Mouse (Mus musculus): Measurements from ENCODE around the gene BC034090. TPM values are rescaled to one million over a fixed set of nuclear protein-coding genes. Genes with fewer than 3 reads are reported as not detected.

BC034090 gene
- polyA plus RNA-seq, 1 experiment: 11.1 TPM

DNA sequence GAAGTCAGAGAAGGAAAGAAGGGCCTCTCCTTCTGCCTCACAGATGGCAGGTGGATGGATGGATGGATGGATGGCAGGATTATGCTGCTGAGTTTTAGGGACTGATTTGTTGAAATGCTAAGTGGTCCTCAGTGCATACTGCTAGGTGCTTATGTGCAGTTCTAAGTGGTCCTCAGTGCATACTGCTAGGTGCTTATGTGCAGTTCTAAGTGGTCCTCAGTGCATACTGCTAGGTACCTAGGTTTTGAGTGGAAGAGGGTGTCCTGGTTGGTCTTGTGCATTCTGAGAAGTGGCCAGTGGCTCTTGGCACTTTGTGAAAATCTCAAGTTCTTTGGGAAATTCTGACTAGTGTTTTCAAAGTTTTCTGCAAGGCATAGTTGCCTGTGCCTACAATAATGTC, 74.3 kb downstream of the BC034090 start:
- Histone ChIP-seq H3K27me3 (ENCODE audit: control insufficient read depth, insufficient read depth, insufficient read length) (no peaks in the 10 kb centered on the region), H3K4me3 (no peak overlapping the region), H3ac (ENCODE audit: control insufficient read depth, insufficient read length) (no peak overlapping the region), H3K4me2 (ENCODE audit: low read depth) (no peak overlapping the region), H3K79me2 (ENCODE audit: control insufficient read depth, insufficient read depth) (peaks cover 11% of the 10 kb centered on the region), H3K36me3 (ENCODE audit: control insufficient read depth, insufficient read depth) (peaks cover 7% of the 10 kb centered on the region)
- TF ChIP-seq POLR2A (IDR thresholded peaks at IDR 0.05; ENCODE audit: insufficient read length, low read depth) (no peak), CEBPB (IDR thresholded peaks at IDR 0.05; ENCODE audit: insufficient read depth, poor library complexity, severe bottlenecking) (no peak), SRF (IDR thresholded peaks at IDR 0.05; ENCODE audit: control insufficient read depth, insufficient read length, low read depth) (no peak), POLR2AphosphoS2 (IDR thresholded peaks at IDR 0.05; ENCODE audit: insufficient read length, low read depth) (no peak), MYOG (IDR thresholded peaks at IDR 0.05; ENCODE audit: control insufficient read depth in 1 of 3, insufficient read depth in 1 of 3, insufficient read length in 2 of 3, low read depth in 2 of 3) (no peak), USF1 (IDR thresholded peaks at IDR 0.05; ENCODE audit: low read depth) (no peak), MYOD1 (IDR thresholded peaks at IDR 0.05; ENCODE audit: control insufficient read depth in 1 of 3, insufficient read length in 2 of 3, low read depth in 2 of 3) (no peak), TCF3 (IDR thresholded peaks at IDR 0.05; ENCODE audit: insufficient read length, low read depth) (no peak), MAX (IDR thresholded peaks at IDR 0.05; ENCODE audit: low read depth) (no peak), REST (IDR thresholded peaks at IDR 0.05; ENCODE audit: insufficient read depth, insufficient read length) (no peak), E2F4 (IDR thresholded peaks at IDR 0.05; ENCODE audit: insufficient read depth) (no peak), TCF12 (IDR thresholded peaks at IDR 0.05; ENCODE audit: insufficient read depth, poor library complexity, severe bottlenecking) (no peak)

- Histone ChIP-seq H3K4me2 (ENCODE audit: low read depth) (no peak overlapping the region), H3K4me3 (no peak overlapping the region), H3K36me3 (ENCODE audit: control insufficient read depth, insufficient read depth) (peaks cover 5% of the 10 kb centered on the region), H3K27me3 (ENCODE audit: control insufficient read depth, insufficient read depth, insufficient read length) (no peaks in the 10 kb centered on the region), H3K79me2 (ENCODE audit: control insufficient read depth, insufficient read depth) (peaks cover 16% of the 10 kb centered on the region), H3ac (ENCODE audit: control insufficient read depth, insufficient read length) (no peak overlapping the region)
- no peak for TF ChIP-seq POLR2AphosphoS2 (IDR thresholded peaks at IDR 0.05; ENCODE audit: insufficient read length, low read depth)
- no peak for TF ChIP-seq REST (IDR thresholded peaks at IDR 0.05; ENCODE audit: insufficient read depth, insufficient read length)
- TF ChIP-seq TCF3 (IDR thresholded peaks at IDR 0.05; ENCODE audit: insufficient read length, low read depth): no peak
- no peak for TF ChIP-seq POLR2A (IDR thresholded peaks at IDR 0.05; ENCODE audit: insufficient read length, low read depth)
- no peak for TF ChIP-seq SRF (IDR thresholded peaks at IDR 0.05; ENCODE audit: control insufficient read depth, insufficient read length, low read depth)
- no peak for TF ChIP-seq CEBPB (IDR thresholded peaks at IDR 0.05; ENCODE audit: insufficient read depth, poor library complexity, severe bottlenecking)
- TF ChIP-seq E2F4 (IDR thresholded peaks at IDR 0.05; ENCODE audit: insufficient read depth): no peak
- no peak for TF ChIP-seq TCF12 (IDR thresholded peaks at IDR 0.05; ENCODE audit: insufficient read depth, poor library complexity, severe bottlenecking)
- no peak for TF ChIP-seq USF1 (IDR thresholded peaks at IDR 0.05; ENCODE audit: low read depth)
- no peak for TF ChIP-seq MAX (IDR thresholded peaks at IDR 0.05; ENCODE audit: low read depth)
- no peak for TF ChIP-seq MYOD1 (IDR thresholded peaks at IDR 0.05; ENCODE audit: control insufficient read depth in 1 of 3, insufficient read length in 2 of 3, low read depth in 2 of 3)
- no peak for TF ChIP-seq MYOG (IDR thresholded peaks at IDR 0.05; ENCODE audit: control insufficient read depth in 1 of 3, insufficient read depth in 1 of 3, insufficient read length in 2 of 3, low read depth in 2 of 3)
Measured at GRCm38 (mm10) chr1:155167453-155167852, 76.8 kb downstream of the BC034090 start.

Other genes starting within 250 kb of the BC034090 start
- 21.1 TPM for gene Ier5, start 144.8 kb downstream of the BC034090 start, polyA plus RNA-seq (2012; fragmentation: generic; extraction: Trizol)
- gene Mr1, start 97.6 kb downstream of the BC034090 start, polyA plus RNA-seq (2012; fragmentation: generic; extraction: Trizol): 3.9 TPM
- gene Stx6, start 85.7 kb downstream of the BC034090 start, polyA plus RNA-seq (2012; fragmentation: generic; extraction: Trizol): 26.0 TPM
- 8.7 TPM for gene Xpr1, start 173.0 kb upstream of the BC034090 start, polyA plus RNA-seq (2012; fragmentation: generic; extraction: Trizol)